Mouse (Mus musculus): ENCODE measurements around the gene Clec12a. TPM values are rescaled to one million over a fixed set of nuclear protein-coding genes. Genes with fewer than 3 reads are reported as not detected.
"Not testable (repeated sequence)": the region's sequence is repeated elsewhere in the genome, so short reads cannot be mapped to it uniquely, and the experiment has no call there.

The Clec12a gene
- polyA plus RNA-seq (2014; fragmentation: Nextera tagmentation; extraction: Ambion mirVana), result 0.31 and 0.42 TPM in 2 replicates

- ATAC-seq (replicated peaks; ENCODE audit: insufficient number of reproducible peaks, low FRiP score, low TSS enrichment); H3K4me3 ChIP-seq (ENCODE audit: low read depth, low read length); H3K27me3 ChIP-seq (ENCODE audit: control insufficient read depth, insufficient read depth, low read length); H3K9me3 ChIP-seq (replicated peaks; ENCODE audit: control insufficient read depth, low read length); H3K4me2 ChIP-seq; H3K9ac ChIP-seq (ENCODE audit: low read depth, low read length); H3K27ac ChIP-seq (ENCODE audit: low read depth, low read length); H3K36me3 ChIP-seq (ENCODE audit: control insufficient read depth, insufficient read depth, low read length); H3K4me1 ChIP-seq (ENCODE audit: control insufficient read depth, insufficient read depth, low read length): not testable (repeated sequence)
- WGBS (ENCODE audit: insufficient replicate concordance), result 79% methylated on average over 4 of the region's 4 CpGs
These were observed at the start of gene Clec12a for GRCm38 (mm10) chr6:129342391-129342790. TSS of gene Clec12a (plus strand) at chr6:129342691.

GRCm38 (mm10) chr6:129304180-129304579, 38.3 kb upstream of the Clec12a start:
- Histone ChIP-seq H3K4me1 (ENCODE audit: control insufficient read depth, insufficient read depth, low read length) (no peaks in the 10 kb centered on the region), H3K4me2 (no peak overlapping the region), H3K9me3 (replicated peaks; ENCODE audit: control insufficient read depth, low read length) (no peaks in the 10 kb centered on the region), H3K4me3 (ENCODE audit: low read depth, low read length) (no peak overlapping the region), H3K27me3 (ENCODE audit: control insufficient read depth, insufficient read depth, low read length) (no peaks in the 10 kb centered on the region), H3K36me3 (ENCODE audit: control insufficient read depth, insufficient read depth, low read length) (no peaks in the 10 kb centered on the region), H3K9ac (ENCODE audit: low read depth, low read length) (no peak overlapping the region), H3K27ac (ENCODE audit: low read depth, low read length) (no peak overlapping the region)
- 61% methylated on average over 1 of the region's 1 CpGs for WGBS (ENCODE audit: insufficient replicate concordance)
- ATAC-seq (replicated peaks; ENCODE audit: insufficient number of reproducible peaks, low FRiP score, low TSS enrichment), result no peak

GRCm38 (mm10) chr6:129312499-129312898, 30.0 kb upstream of the Clec12a start:
- H3K4me2 ChIP-seq, result no peak overlapping the region
- no peak overlapping the region for H3K9ac ChIP-seq (ENCODE audit: low read depth, low read length)
- no peak overlapping the region for H3K27ac ChIP-seq (ENCODE audit: low read depth, low read length)
- no peaks in the 10 kb centered on the region for H3K4me1 ChIP-seq (ENCODE audit: control insufficient read depth, insufficient read depth, low read length)
- no peak for ATAC-seq (replicated peaks; ENCODE audit: insufficient number of reproducible peaks, low FRiP score, low TSS enrichment)
- H3K36me3 ChIP-seq (ENCODE audit: control insufficient read depth, insufficient read depth, low read length), result no peaks in the 10 kb centered on the region
- no peak overlapping the region for H3K4me3 ChIP-seq (ENCODE audit: low read depth, low read length)
- H3K27me3 ChIP-seq (ENCODE audit: control insufficient read depth, insufficient read depth, low read length), result no peaks in the 10 kb centered on the region
- H3K9me3 ChIP-seq (replicated peaks; ENCODE audit: control insufficient read depth, low read length), result no peaks in the 10 kb centered on the region
- 82% methylated on average over 3 of the region's 3 CpGs for WGBS (ENCODE audit: insufficient replicate concordance)

GRCm38 (mm10) chr6:129314655-129315168, 27.8 kb upstream of the Clec12a start:
- WGBS (ENCODE audit: insufficient replicate concordance), result 73% methylated on average over 3 of the region's 3 CpGs
- no peak for ATAC-seq (replicated peaks; ENCODE audit: insufficient number of reproducible peaks, low FRiP score, low TSS enrichment)
- H3K27me3 ChIP-seq (ENCODE audit: control insufficient read depth, insufficient read depth, low read length), result no peaks in the 10 kb centered on the region

GRCm38 (mm10) chr6:129315698-129316097, 26.8 kb upstream of the Clec12a start:
- Histone ChIP-seq H3K36me3 (ENCODE audit: control insufficient read depth, insufficient read depth, low read length) (no peaks in the 10 kb centered on the region), H3K9me3 (replicated peaks; ENCODE audit: control insufficient read depth, low read length) (no peaks in the 10 kb centered on the region), H3K4me3 (ENCODE audit: low read depth, low read length) (no peak overlapping the region), H3K4me2 (no peak overlapping the region), H3K27me3 (ENCODE audit: control insufficient read depth, insufficient read depth, low read length) (no peaks in the 10 kb centered on the region), H3K9ac (ENCODE audit: low read depth, low read length) (no peak overlapping the region), H3K4me1 (ENCODE audit: control insufficient read depth, insufficient read depth, low read length) (no peaks in the 10 kb centered on the region), H3K27ac (ENCODE audit: low read depth, low read length) (no peak overlapping the region)
- no peak for ATAC-seq (replicated peaks; ENCODE audit: insufficient number of reproducible peaks, low FRiP score, low TSS enrichment)
- WGBS (ENCODE audit: insufficient replicate concordance), result 80% methylated on average over 1 of the region's 1 CpGs

More at GRCm38 (mm10) chr6:129314655-129315168, 27.8 kb upstream of the Clec12a start:
- no peaks in the 10 kb centered on the region for H3K36me3 ChIP-seq (ENCODE audit: control insufficient read depth, insufficient read depth, low read length)
- no peak overlapping the region for H3K27ac ChIP-seq (ENCODE audit: low read depth, low read length)
- H3K9ac ChIP-seq (ENCODE audit: low read depth, low read length), result no peak overlapping the region
- H3K9me3 ChIP-seq (replicated peaks; ENCODE audit: control insufficient read depth, low read length), result no peaks in the 10 kb centered on the region
- H3K4me2 ChIP-seq, result no peak overlapping the region
- H3K4me3 ChIP-seq (ENCODE audit: low read depth, low read length), result no peak overlapping the region
- no peaks in the 10 kb centered on the region for H3K4me1 ChIP-seq (ENCODE audit: control insufficient read depth, insufficient read depth, low read length)

GRCm38 (mm10) chr6:129316463-129316862, 26.0 kb upstream of the Clec12a start:
- Histone ChIP-seq H3K36me3 (ENCODE audit: control insufficient read depth, insufficient read depth, low read length) (no peaks in the 10 kb centered on the region), H3K9ac (ENCODE audit: low read depth, low read length) (no peak overlapping the region), H3K4me1 (ENCODE audit: control insufficient read depth, insufficient read depth, low read length) (no peaks in the 10 kb centered on the region), H3K27ac (ENCODE audit: low read depth, low read length) (no peak overlapping the region), H3K27me3 (ENCODE audit: control insufficient read depth, insufficient read depth, low read length) (no peaks in the 10 kb centered on the region), H3K4me3 (ENCODE audit: low read depth, low read length) (no peak overlapping the region), H3K4me2 (no peak overlapping the region), H3K9me3 (replicated peaks; ENCODE audit: control insufficient read depth, low read length) (no peaks in the 10 kb centered on the region)
- WGBS (ENCODE audit: insufficient replicate concordance), result 63% methylated on average over 2 of the region's 2 CpGs
- no peak for ATAC-seq (replicated peaks; ENCODE audit: insufficient number of reproducible peaks, low FRiP score, low TSS enrichment)

DNA sequence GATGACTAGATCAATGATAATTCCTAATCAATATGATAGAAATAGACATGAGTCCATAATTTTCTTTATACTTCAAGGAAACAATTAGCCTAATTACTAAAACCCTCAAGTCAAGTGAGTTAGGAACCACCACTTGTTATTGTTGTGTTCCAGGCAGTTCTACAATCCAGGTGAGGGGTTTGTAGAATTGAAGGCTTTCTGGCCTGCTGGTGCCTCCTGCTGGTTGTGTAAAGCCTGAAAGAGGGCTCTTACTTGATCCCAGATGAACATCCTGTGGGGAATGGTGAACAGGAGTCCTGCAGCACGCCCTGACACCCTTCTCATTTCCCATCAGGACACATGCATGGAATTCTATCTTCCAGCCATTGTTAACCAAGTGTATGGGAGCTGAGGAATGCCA, 24.1 kb upstream of the Clec12a start:
- H3K36me3 ChIP-seq (ENCODE audit: control insufficient read depth, insufficient read depth, low read length), result no peaks in the 10 kb centered on the region
- no peaks in the 10 kb centered on the region for H3K9me3 ChIP-seq (replicated peaks; ENCODE audit: control insufficient read depth, low read length)
- H3K27ac ChIP-seq (ENCODE audit: low read depth, low read length), result no peak overlapping the region
- H3K27me3 ChIP-seq (ENCODE audit: control insufficient read depth, insufficient read depth, low read length), result no peaks in the 10 kb centered on the region
- no peak overlapping the region for H3K4me2 ChIP-seq
- no peak overlapping the region for H3K9ac ChIP-seq (ENCODE audit: low read depth, low read length)
- WGBS (ENCODE audit: insufficient replicate concordance), result 50% methylated on average over 1 of the region's 1 CpGs
- no peak overlapping the region for H3K4me3 ChIP-seq (ENCODE audit: low read depth, low read length)
- ATAC-seq (replicated peaks; ENCODE audit: insufficient number of reproducible peaks, low FRiP score, low TSS enrichment), result no peak
- no peaks in the 10 kb centered on the region for H3K4me1 ChIP-seq (ENCODE audit: control insufficient read depth, insufficient read depth, low read length)

DNA sequence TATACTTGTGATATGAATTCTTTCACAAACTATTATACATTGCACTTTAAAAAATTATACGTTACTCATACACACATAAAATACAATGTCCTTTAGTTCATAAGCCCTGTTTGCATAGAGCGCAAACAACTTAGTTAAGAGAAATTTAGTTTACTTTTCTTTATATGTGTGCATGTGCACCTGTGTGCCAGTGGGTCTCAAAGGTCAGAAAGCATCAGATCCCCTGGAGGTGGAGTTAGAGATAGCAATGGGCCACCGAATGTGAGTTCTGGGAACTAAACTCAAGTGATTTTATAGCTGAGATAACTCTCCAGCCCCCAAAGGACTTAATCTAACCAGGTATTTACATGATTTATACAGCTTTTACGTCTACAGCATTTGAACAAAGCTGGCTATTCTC, 23.2 kb upstream of the Clec12a start:
- Histone ChIP-seq H3K9ac (ENCODE audit: low read depth, low read length) (no peak overlapping the region), H3K4me2 (no peak overlapping the region), H3K27ac (ENCODE audit: low read depth, low read length) (no peak overlapping the region), H3K9me3 (replicated peaks; ENCODE audit: control insufficient read depth, low read length) (no peaks in the 10 kb centered on the region), H3K4me3 (ENCODE audit: low read depth, low read length) (no peak overlapping the region), H3K27me3 (ENCODE audit: control insufficient read depth, insufficient read depth, low read length) (no peaks in the 10 kb centered on the region), H3K36me3 (ENCODE audit: control insufficient read depth, insufficient read depth, low read length) (no peaks in the 10 kb centered on the region), H3K4me1 (ENCODE audit: control insufficient read depth, insufficient read depth, low read length) (no peaks in the 10 kb centered on the region)
- ATAC-seq (replicated peaks; ENCODE audit: insufficient number of reproducible peaks, low FRiP score, low TSS enrichment), result no peak
- WGBS (ENCODE audit: insufficient replicate concordance), result 72% methylated on average over 4 of the region's 4 CpGs

DNA sequence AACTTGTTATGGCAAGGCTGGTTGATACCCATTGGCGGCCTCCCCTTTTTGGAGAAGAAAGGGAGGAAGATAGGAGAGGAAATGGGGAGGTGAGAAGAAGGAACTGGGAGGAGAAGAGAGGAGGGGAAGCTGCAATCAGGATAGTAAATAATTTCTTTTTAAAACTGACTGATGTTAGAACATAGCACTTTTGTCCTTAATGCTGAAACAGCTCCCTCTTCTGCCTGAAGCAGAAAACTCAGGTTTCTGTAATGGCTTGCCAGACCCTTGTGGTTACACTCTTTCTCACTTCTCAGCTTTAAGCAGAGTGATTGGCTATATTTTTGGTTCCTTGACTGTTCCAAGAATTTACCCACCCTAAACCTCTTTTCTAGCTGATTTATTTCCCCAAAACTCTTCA, 16.5 kb upstream of the Clec12a start:
- no peak for ATAC-seq (replicated peaks; ENCODE audit: insufficient number of reproducible peaks, low FRiP score, low TSS enrichment)

More for the DNA sequence above, 16.5 kb upstream of the Clec12a start:
- no peak overlapping the region for H3K9ac ChIP-seq (ENCODE audit: low read depth, low read length)
- 58% methylated on average over 1 of the region's 1 CpGs for WGBS (ENCODE audit: insufficient replicate concordance)
- H3K4me1 ChIP-seq (ENCODE audit: control insufficient read depth, insufficient read depth, low read length), result no peaks in the 10 kb centered on the region
- no peak overlapping the region for H3K4me3 ChIP-seq (ENCODE audit: low read depth, low read length)
- H3K36me3 ChIP-seq (ENCODE audit: control insufficient read depth, insufficient read depth, low read length), result no peaks in the 10 kb centered on the region
- no peak overlapping the region for H3K27ac ChIP-seq (ENCODE audit: low read depth, low read length)
- H3K9me3 ChIP-seq (replicated peaks; ENCODE audit: control insufficient read depth, low read length), result no peaks in the 10 kb centered on the region
- H3K4me2 ChIP-seq, result no peak overlapping the region
- H3K27me3 ChIP-seq (ENCODE audit: control insufficient read depth, insufficient read depth, low read length), result no peaks in the 10 kb centered on the region
